Mouse (Mus musculus): ENCODE data around the gene Flt1. TPM values are rescaled to one million over a fixed set of nuclear protein-coding genes. Genes with fewer than 3 reads are reported as not detected.

Flt1 gene
- polyA plus RNA-seq, 1 experiment from 2014 or later: 13.8 TPM

DNA sequence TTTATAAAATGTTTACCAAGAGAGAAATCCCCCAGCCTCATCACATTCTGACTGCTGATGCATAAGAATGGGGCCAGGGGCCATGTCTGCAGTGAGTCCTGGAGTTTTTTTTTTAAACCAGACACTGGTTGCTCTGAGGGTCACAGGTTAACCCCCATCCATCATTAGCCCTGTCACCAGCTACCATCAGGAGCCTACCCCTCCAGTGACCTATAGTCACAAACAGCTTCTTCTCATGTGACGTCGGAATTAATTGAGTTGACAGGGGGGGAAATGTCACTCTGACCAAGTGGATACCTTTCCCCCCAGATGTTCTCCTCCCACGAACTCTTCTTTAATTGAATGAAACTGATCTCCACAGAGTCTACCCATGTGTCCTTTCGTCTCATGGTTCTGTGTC is 17.3 kb downstream of the Flt1 start:
- H3K9me3 ChIP-seq (ENCODE audit: control insufficient read depth, low read length): no peaks in the 10 kb centered on the region
- H3K4me2 ChIP-seq (replicated peaks): no peak overlapping the region
- no peak overlapping the region for H3K4me3 ChIP-seq (replicated peaks; ENCODE audit: low read length)
- H3K4me1 ChIP-seq (replicated peaks; ENCODE audit: control insufficient read depth, insufficient read depth, low read length): no peaks in the 10 kb centered on the region
- H3K27ac ChIP-seq: no peak overlapping the region
- H3K9ac ChIP-seq: no peak overlapping the region
- DNase-seq (ENCODE audit: low spot score) (no peak), ATAC-seq (ENCODE audit: low FRiP score) (no peak)
- WGBS: 46% methylated on average over 4 of the region's 4 CpGs
- no peaks in the 10 kb centered on the region for H3K36me3 ChIP-seq (replicated peaks; ENCODE audit: control insufficient read depth, insufficient read depth)
- no peaks in the 10 kb centered on the region for H3K27me3 ChIP-seq (ENCODE audit: control insufficient read depth, insufficient read depth, low read length)

DNA sequence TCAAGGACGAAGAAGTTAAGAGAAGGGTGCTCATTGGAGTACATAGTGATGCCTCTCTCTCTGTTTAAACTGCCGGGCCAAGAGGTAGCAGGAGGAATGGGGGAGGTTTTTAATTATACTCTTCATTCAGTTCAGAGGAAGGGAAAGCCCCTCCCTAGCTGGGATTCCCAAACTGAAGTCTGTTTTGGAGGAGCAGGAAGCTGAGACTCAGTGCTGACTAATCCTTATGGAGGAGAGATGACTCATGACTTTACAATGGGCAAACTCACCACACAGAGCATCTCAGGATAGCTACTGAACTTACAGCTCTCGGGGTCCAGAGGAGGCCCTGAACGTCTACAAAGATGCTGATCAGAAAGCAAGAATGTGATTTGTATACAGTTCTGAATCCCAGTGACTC is 18.3 kb downstream of the Flt1 start:
- no peak for DNase-seq (ENCODE audit: low spot score)
- no peak overlapping the region for H3K27ac ChIP-seq
- WGBS: 59% methylated on average over 4 of the region's 4 CpGs
- H3K4me1 ChIP-seq (replicated peaks; ENCODE audit: control insufficient read depth, insufficient read depth, low read length): no peaks in the 10 kb centered on the region
- no peak overlapping the region for H3K9ac ChIP-seq
- H3K4me3 ChIP-seq (replicated peaks; ENCODE audit: low read length): no peak overlapping the region
- no peak for ATAC-seq (ENCODE audit: low FRiP score)
- no peaks in the 10 kb centered on the region for H3K36me3 ChIP-seq (replicated peaks; ENCODE audit: control insufficient read depth, insufficient read depth)
- no peaks in the 10 kb centered on the region for H3K27me3 ChIP-seq (ENCODE audit: control insufficient read depth, insufficient read depth, low read length)
- H3K4me2 ChIP-seq (replicated peaks): no peak overlapping the region
- no peaks in the 10 kb centered on the region for H3K9me3 ChIP-seq (ENCODE audit: control insufficient read depth, low read length)

DNA sequence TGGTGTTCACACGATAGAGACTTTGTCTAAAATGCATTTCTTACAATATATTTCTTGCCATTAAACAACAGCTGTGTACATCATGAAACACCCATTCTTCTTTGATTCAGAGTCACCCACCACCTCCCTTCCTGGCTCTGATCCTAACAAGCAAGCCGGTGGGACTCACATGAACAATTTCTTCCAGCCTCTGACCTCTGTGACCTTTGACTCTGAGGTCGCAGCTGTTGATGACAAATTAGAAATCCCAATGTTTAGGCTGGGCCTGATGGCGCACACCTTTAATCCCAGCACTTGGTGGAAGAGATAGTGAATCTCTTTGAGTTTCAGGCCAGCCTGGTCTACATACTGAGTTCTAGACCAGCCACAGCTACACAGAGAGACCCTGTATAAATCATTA is 20.9 kb downstream of the Flt1 start:
- H3K4me2 ChIP-seq (replicated peaks): no peak overlapping the region
- no peak overlapping the region for H3K4me3 ChIP-seq (replicated peaks; ENCODE audit: low read length)
- H3K9me3 ChIP-seq (ENCODE audit: control insufficient read depth, low read length): no peaks in the 10 kb centered on the region
- H3K4me1 ChIP-seq (replicated peaks; ENCODE audit: control insufficient read depth, insufficient read depth, low read length): no peaks in the 10 kb centered on the region
- no peak overlapping the region for H3K27ac ChIP-seq
- no peaks in the 10 kb centered on the region for H3K36me3 ChIP-seq (replicated peaks; ENCODE audit: control insufficient read depth, insufficient read depth)
- ATAC-seq (ENCODE audit: low FRiP score): no peak
- no peak for DNase-seq (ENCODE audit: low spot score)
- H3K27me3 ChIP-seq (ENCODE audit: control insufficient read depth, insufficient read depth, low read length): no peaks in the 10 kb centered on the region; the same call in 1 of the 2 replicates
- 52% methylated on average over 4 of the region's 4 CpGs for WGBS
- no peak overlapping the region for H3K9ac ChIP-seq

DNA sequence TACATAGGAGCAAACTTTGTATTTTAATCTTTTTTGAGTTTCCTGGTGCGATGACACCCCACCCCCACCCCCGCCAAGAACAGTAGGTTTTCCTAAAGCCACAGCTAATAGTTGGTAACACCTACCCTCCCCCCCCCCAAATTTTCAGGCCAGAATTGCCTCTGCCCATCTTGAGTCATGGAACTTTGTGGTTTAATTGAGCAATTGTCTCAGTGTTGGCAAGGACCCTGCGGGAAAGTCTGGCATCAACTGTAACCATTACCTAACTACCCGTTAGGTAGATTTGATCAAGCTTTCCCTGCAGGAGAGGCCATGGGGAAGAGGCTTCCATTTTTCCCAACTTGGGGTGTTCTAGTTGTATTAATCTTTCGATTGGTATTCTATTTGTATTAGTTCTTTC is 23.4 kb downstream of the Flt1 start:
- no peak overlapping the region for H3K27ac ChIP-seq
- ATAC-seq (ENCODE audit: low FRiP score): no peak
- no peaks in the 10 kb centered on the region for H3K4me1 ChIP-seq (replicated peaks; ENCODE audit: control insufficient read depth, insufficient read depth, low read length)
- no peak overlapping the region for H3K4me2 ChIP-seq (replicated peaks)
- no peaks in the 10 kb centered on the region for H3K36me3 ChIP-seq (replicated peaks; ENCODE audit: control insufficient read depth, insufficient read depth)
- 87% methylated on average over 5 of the region's 5 CpGs for WGBS
- H3K27me3 ChIP-seq (ENCODE audit: control insufficient read depth, insufficient read depth, low read length): no peaks in the 10 kb centered on the region; the same call in 1 of the 2 replicates
- no peaks in the 10 kb centered on the region for H3K9me3 ChIP-seq (ENCODE audit: control insufficient read depth, low read length)
- H3K9ac ChIP-seq: no peak overlapping the region
- no peak for DNase-seq (ENCODE audit: low spot score)
- H3K4me3 ChIP-seq (replicated peaks; ENCODE audit: low read length): no peak overlapping the region

- Histone ChIP-seq H3K4me3 (replicated peaks; ENCODE audit: low read length) (no peak overlapping the region), H3K27me3 (ENCODE audit: control insufficient read depth, insufficient read depth, low read length) (no peaks in the 10 kb centered on the region; the same call in 1 of the 2 replicates), H3K9ac (no peak overlapping the region), H3K4me2 (replicated peaks) (no peak overlapping the region), H3K9me3 (ENCODE audit: control insufficient read depth, low read length) (no peaks in the 10 kb centered on the region), H3K36me3 (replicated peaks; ENCODE audit: control insufficient read depth, insufficient read depth) (no peaks in the 10 kb centered on the region), H3K27ac (no peak overlapping the region), H3K4me1 (replicated peaks; ENCODE audit: control insufficient read depth, insufficient read depth, low read length) (no peaks in the 10 kb centered on the region)
- no peak for ATAC-seq (ENCODE audit: low FRiP score)
- DNase-seq (ENCODE audit: low spot score): no peak
- 91% methylated on average over 3 of the region's 3 CpGs for WGBS
Measured at GRCm38 (mm10) chr5:147701024-147701423, 24.8 kb downstream of the Flt1 start.

GRCm38 (mm10) chr5:147698044-147698443 is 27.8 kb downstream of the Flt1 start:
- Histone ChIP-seq H3K9ac (no peak overlapping the region), H3K9me3 (ENCODE audit: control insufficient read depth, low read length) (no peaks in the 10 kb centered on the region), H3K27ac (no peak overlapping the region), H3K4me2 (replicated peaks) (0 out of 2 replicates have a peak overlapping the region, but pooled peaks have one; percentile 6), H3K27me3 (ENCODE audit: control insufficient read depth, insufficient read depth, low read length) (no peaks in the 10 kb centered on the region; the same call in 1 of the 2 replicates), H3K4me1 (replicated peaks; ENCODE audit: control insufficient read depth, insufficient read depth, low read length) (no peaks in the 10 kb centered on the region), H3K36me3 (replicated peaks; ENCODE audit: control insufficient read depth, insufficient read depth) (no peaks in the 10 kb centered on the region), H3K4me3 (replicated peaks; ENCODE audit: low read length) (no peak overlapping the region)
- WGBS: 35% methylated on average over 13 of the region's 13 CpGs
- no peak for DNase-seq (ENCODE audit: low spot score)
- no peak for ATAC-seq (ENCODE audit: low FRiP score)

GRCm38 (mm10) chr5:147697165-147697564 is 28.6 kb downstream of the Flt1 start:
- no peaks in the 10 kb centered on the region for H3K9me3 ChIP-seq (ENCODE audit: control insufficient read depth, low read length)
- WGBS: 31% methylated on average over 5 of the region's 5 CpGs
- H3K4me1 ChIP-seq (replicated peaks; ENCODE audit: control insufficient read depth, insufficient read depth, low read length): no peaks in the 10 kb centered on the region
- no peak overlapping the region for H3K4me3 ChIP-seq (replicated peaks; ENCODE audit: low read length)
- H3K4me2 ChIP-seq (replicated peaks): no peak overlapping the region
- DNase-seq (ENCODE audit: low spot score) (no peak), ATAC-seq (ENCODE audit: low FRiP score) (no peak)
- H3K27ac ChIP-seq: no peak overlapping the region
- no peaks in the 10 kb centered on the region for H3K36me3 ChIP-seq (replicated peaks; ENCODE audit: control insufficient read depth, insufficient read depth)
- no peaks in the 10 kb centered on the region; the same call in 1 of the 2 replicates for H3K27me3 ChIP-seq (ENCODE audit: control insufficient read depth, insufficient read depth, low read length)
- H3K9ac ChIP-seq: no peak overlapping the region

DNA sequence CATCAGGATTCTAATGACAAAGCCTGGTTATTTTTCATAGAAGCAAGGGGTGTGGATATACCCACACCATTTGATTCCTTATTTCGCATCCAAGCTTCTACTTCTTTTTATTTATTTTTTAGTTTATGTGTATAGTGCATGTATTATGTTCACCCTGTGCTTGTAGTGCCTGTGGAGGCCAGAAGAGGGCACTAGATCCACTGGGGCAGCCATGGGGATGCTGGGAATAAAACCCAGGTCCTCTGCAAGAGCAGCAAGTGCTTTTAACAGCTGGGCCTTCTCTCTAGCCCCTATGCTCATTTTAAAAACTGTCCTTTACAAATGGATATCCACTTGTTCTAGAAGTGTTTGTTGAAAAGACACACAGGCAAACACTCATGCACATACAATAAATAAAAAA is 33.2 kb downstream of the Flt1 start:
- 92% methylated on average over 1 of the region's 1 CpGs for WGBS
- H3K4me1 ChIP-seq (replicated peaks; ENCODE audit: control insufficient read depth, insufficient read depth, low read length): no peaks in the 10 kb centered on the region
- H3K9ac ChIP-seq: no peak overlapping the region
- H3K4me2 ChIP-seq (replicated peaks): no peak overlapping the region
- no peaks in the 10 kb centered on the region for H3K36me3 ChIP-seq (replicated peaks; ENCODE audit: control insufficient read depth, insufficient read depth)
- H3K9me3 ChIP-seq (ENCODE audit: control insufficient read depth, low read length): no peaks in the 10 kb centered on the region
- DNase-seq (ENCODE audit: low spot score) (no peak), ATAC-seq (ENCODE audit: low FRiP score) (no peak)
- H3K27me3 ChIP-seq (ENCODE audit: control insufficient read depth, insufficient read depth, low read length): no peaks in the 10 kb centered on the region
- H3K4me3 ChIP-seq (replicated peaks; ENCODE audit: low read length): no peak overlapping the region
- H3K27ac ChIP-seq: no peak overlapping the region

DNA sequence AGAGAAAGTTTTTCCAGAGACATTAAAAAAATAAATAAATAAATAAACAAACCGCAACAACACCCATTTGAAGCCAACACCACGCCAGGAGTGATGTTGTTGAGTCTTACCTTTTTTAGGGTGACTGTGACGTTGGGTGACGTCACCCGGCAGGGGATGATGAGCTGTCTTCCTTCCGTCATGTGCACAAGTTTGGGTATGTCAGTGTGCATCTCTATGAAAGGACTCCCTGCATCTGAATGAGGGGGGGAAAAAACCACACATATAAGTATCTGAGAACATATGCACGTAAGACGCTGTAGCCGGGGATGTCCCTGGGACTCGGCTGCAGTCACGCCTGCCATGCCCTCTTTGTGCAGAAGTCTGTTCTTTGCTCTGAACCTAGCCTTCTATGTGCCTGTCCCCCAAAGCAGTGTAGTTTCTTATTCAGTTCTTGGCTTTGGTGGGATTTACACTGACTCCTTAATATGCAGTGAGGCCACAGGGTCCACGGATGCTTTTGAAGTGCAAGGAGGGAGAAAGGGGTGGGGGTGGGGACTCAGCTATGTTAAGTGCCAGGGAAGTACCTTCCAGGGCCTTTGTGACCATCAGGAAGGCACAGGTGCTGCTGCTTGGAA is 42.0 kb downstream of the Flt1 start:
- no peaks in the 10 kb centered on the region for H3K36me3 ChIP-seq (replicated peaks; ENCODE audit: control insufficient read depth, insufficient read depth)
- H3K4me3 ChIP-seq (replicated peaks; ENCODE audit: low read length): no peak overlapping the region
- WGBS: 88% methylated on average over 12 of the region's 12 CpGs
- H3K27me3 ChIP-seq (ENCODE audit: control insufficient read depth, insufficient read depth, low read length): no peaks in the 10 kb centered on the region
- H3K27ac ChIP-seq: no peak overlapping the region
- no peaks in the 10 kb centered on the region for H3K9me3 ChIP-seq (ENCODE audit: control insufficient read depth, low read length)
- H3K9ac ChIP-seq: no peak overlapping the region
- ATAC-seq (ENCODE audit: low FRiP score): no peak
- H3K4me2 ChIP-seq (replicated peaks): no peak overlapping the region
- no peak for DNase-seq (ENCODE audit: low spot score)
- H3K4me1 ChIP-seq (replicated peaks; ENCODE audit: control insufficient read depth, insufficient read depth, low read length): peaks cover 7% of the 10 kb centered on the region; the same call in 1 of the 2 replicates

DNA sequence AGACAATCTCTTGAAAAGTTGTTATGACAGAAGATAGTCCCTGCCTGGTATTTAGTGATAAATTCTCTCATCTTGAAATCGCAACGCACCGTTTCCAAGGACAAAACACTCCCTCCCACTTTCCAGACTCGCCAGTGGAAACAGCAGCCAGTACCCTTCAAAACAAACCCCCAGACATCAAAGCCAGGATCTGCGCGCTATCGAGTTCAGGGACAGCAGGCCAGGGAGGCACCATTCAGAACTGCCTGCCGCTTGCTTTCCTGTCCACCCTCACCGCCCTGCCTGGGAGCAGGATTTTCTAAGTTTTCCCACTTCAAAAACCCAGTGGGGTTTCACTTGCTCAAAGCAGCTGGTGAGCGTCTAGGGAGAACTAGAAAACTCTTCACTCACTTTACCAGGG is 44.6 kb downstream of the Flt1 start:
- Histone ChIP-seq H3K9me3 (ENCODE audit: control insufficient read depth, low read length) (no peaks in the 10 kb centered on the region), H3K27me3 (ENCODE audit: control insufficient read depth, insufficient read depth, low read length) (no peaks in the 10 kb centered on the region), H3K4me1 (replicated peaks; ENCODE audit: control insufficient read depth, insufficient read depth, low read length) (peaks cover 7% of the 10 kb centered on the region; the same call in 1 of the 2 replicates), H3K27ac (0 out of 2 replicates have a peak overlapping the region, but pooled peaks have one; percentile 32), H3K4me3 (replicated peaks; ENCODE audit: low read length) (no peak overlapping the region), H3K36me3 (replicated peaks; ENCODE audit: control insufficient read depth, insufficient read depth) (no peaks in the 10 kb centered on the region), H3K9ac (no peak overlapping the region), H3K4me2 (replicated peaks) (peak overlapping the region; percentile 3; the same call in 1 of the 2 replicates)
- DNase-seq (ENCODE audit: low spot score) (no peak), ATAC-seq (ENCODE audit: low FRiP score) (no peak)
- 36% methylated on average over 10 of the region's 10 CpGs for WGBS
